Mouse (Mus musculus): ENCODE measurements around the gene Hist1h1e. TPM values are rescaled to one million over a fixed set of nuclear protein-coding genes. Genes with fewer than 3 reads are reported as not detected.
"Not testable (repeated sequence)": the region's sequence is repeated elsewhere in the genome, so short reads cannot be mapped to it uniquely, and the experiment has no call there.

Hist1h1e gene
- polyA plus RNA-seq, 1 experiment from 2014 or later = 11.6 TPM

DNA sequence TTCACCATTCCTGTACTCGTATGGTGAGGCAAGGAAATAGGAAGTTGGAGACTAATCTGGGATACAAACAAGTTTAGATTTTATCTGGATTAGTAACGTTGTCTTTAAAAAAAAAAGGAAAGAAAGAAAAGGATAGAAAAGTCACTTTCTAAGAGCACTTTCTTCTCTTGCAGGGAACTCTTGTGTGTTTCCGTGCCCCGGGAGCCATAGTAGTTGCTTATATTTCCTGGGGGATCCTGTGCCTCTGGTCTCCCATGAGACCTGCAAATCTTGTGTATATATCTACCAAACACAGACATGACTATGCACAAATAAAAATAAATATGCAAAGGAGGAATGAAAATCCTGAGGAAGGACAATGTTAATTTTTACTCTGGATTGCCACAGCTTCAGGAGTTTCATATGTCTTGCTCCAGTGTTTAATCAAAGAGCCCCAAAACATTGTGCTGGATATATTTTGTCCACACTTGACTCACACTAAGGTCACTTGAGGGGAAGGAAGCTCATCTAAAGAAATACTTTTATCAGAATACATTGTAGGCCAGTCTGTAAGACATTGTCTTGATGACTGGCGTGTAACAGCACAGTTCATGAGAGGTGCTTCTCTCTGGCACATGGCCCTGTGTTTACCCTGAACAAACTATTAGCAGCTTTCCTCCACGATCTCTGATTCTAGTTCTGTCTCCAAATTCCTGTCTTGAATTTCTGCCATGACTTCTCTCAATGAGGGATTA is 45.3 kb downstream of the Hist1h1e start:
- 58% methylated on average over 6 of the region's 6 CpGs for WGBS
- Histone ChIP-seq H3K9me3 (replicated peaks) (no peaks in the 10 kb centered on the region), H3K27ac (ENCODE audit: poor library complexity, severe bottlenecking) (peak overlapping the region; percentile 82), H3K36me3 (no peaks in the 10 kb centered on the region), H3K27me3 (replicated peaks) (no peaks in the 10 kb centered on the region), H3K4me1 (replicated peaks) (peaks cover 20% of the 10 kb centered on the region), H3K4me3 (peak overlapping the region; percentile 57), H3K4me2 (peak overlapping the region; percentile 85), H3K9ac (peak overlapping the region; percentile 89)
- ATAC-seq (ENCODE audit: insufficient number of reproducible peaks, low FRiP score) = no peak

DNA sequence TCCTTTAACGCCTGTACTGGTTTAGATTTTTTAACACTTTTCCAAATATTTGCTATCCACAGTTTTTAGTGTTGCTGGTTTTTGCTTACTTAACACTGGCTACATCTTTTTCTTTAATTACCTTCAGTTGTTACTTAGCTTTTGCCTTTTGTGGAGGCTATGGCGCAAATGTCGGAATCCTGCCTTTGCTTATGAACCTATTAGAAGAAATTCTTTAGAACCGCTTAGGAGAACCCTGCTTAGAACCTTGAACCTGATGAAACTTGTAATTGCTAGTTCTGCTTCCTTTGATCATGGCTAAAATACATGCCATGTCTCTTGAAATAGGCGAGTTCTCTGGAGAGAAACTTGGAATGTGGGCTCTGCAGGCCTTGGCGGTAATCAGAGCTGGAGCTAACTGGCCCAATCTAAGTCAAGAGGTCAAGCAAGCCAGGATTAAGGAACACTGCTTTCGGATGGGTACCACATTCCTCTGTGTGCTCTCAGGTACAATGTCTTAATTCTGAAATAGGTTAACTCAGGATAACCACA is 45.9 kb downstream of the Hist1h1e start:
- Histone ChIP-seq H3K27ac (ENCODE audit: poor library complexity, severe bottlenecking) (peak overlapping the region; percentile 82), H3K4me2 (peak overlapping the region; percentile 85), H3K9me3 (replicated peaks) (no peaks in the 10 kb centered on the region), H3K9ac (peak overlapping the region; percentile 89), H3K4me3 (peak overlapping the region; percentile 57), H3K27me3 (replicated peaks) (no peaks in the 10 kb centered on the region), H3K4me1 (replicated peaks) (peaks cover 17% of the 10 kb centered on the region), H3K36me3 (no peaks in the 10 kb centered on the region)
- no peak for ATAC-seq (ENCODE audit: insufficient number of reproducible peaks, low FRiP score)
- 15% methylated on average over 7 of the region's 7 CpGs for WGBS

DNA sequence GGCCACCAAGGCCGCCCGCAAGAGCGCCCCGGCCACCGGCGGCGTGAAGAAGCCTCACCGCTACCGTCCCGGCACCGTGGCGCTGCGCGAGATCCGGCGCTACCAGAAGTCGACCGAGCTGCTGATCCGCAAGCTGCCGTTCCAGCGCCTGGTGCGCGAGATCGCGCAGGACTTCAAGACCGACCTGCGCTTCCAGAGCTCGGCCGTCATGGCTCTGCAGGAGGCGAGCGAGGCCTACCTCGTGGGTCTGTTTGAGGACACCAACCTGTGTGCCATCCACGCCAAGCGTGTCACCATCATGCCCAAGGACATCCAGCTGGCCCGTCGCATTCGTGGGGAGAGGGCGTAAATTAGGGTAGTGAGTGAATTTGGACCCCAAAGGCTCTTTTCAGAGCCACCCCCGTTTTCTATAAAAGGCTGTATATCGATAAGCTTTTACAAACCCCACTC is 46.5 kb downstream of the Hist1h1e start:
- H3K4me3 ChIP-seq = peak overlapping the region; percentile 57
- peak overlapping the region; percentile 89 for H3K9ac ChIP-seq
- under 1% methylated on average over 19 of the region's 40 CpGs for WGBS
- H3K27me3 ChIP-seq (replicated peaks); ATAC-seq (ENCODE audit: insufficient number of reproducible peaks, low FRiP score); H3K9me3 ChIP-seq (replicated peaks); H3K36me3 ChIP-seq: not testable (repeated sequence)
- H3K27ac ChIP-seq (ENCODE audit: poor library complexity, severe bottlenecking) = peak overlapping the region; percentile 82
- H3K4me2 ChIP-seq = peak overlapping the region; percentile 85
- peaks cover 17% of the 10 kb centered on the region for H3K4me1 ChIP-seq (replicated peaks)

DNA sequence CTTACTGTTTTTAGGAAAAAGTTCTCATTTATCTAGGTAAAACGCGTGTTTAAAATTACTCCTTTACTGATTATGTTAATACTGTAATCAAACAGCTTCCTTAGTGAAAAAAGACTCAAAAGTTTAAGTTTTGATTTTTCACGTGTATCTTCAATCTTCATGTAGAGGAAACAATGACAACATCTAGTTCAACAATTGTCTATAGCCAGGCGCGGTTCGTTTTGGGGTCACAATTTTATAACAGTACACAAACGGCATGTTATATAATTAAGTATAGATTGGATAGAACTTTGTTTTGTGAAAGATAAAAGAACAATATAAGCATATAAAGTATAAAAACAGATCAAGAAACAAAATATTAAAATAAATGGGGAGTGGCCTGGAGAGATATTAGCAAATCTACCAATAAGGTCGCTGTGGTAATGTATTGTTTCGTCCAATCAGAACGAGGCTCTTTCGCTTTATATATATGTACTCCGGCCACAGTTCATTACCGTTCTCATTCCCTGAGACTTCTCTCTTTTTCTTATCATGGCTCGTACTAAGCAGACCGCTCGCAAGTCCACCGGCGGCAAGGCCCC is 47.0 kb downstream of the Hist1h1e start, which contains the start of gene Hist1h3d:
Gene Hist1h3d (plus strand): TSS at position 493 of the 581 bp plus-strand sequence.
- Histone ChIP-seq H3K27ac (ENCODE audit: poor library complexity, severe bottlenecking) (peak within 1 kb of the TSS; percentile 83), H3K4me2 (peak within 1 kb of the TSS; percentile 85), H3K4me1 (replicated peaks) (peaks cover 17% of the 10 kb centered on the region), H3K9me3 (replicated peaks) (no peaks in the 10 kb centered on the region), H3K36me3 (no peaks in the 10 kb centered on the region), H3K4me3 (peak within 1 kb of the TSS; percentile 57), H3K9ac (peak within 1 kb of the TSS; percentile 89), H3K27me3 (replicated peaks) (no peaks in the 10 kb centered on the region)
- under 1% methylated on average over 18 of the region's 18 CpGs for WGBS
- ATAC-seq (ENCODE audit: insufficient number of reproducible peaks, low FRiP score) = peak; percentile 72

DNA sequence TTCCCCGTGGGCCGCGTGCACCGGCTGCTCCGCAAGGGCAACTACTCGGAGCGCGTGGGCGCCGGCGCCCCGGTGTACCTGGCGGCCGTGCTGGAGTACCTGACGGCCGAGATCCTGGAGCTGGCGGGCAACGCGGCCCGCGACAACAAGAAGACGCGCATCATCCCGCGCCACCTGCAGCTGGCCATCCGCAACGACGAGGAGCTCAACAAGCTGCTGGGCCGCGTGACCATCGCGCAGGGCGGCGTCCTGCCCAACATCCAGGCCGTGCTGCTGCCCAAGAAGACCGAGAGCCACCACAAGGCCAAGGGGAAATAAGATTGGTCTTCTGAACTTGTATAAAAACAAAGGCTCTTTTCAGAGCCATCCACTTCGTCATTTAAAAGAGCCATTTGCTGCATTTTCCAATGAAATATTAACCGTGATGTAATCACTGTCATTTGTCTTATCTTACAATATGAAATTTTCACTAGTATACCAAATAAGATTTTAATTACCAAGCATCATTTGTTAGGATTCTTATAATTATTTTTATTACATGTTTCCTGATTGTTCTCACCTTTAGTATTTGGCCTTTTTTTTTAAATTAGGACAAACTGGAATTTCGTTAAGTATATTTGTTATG is 47.7 kb downstream of the Hist1h1e start:
- H3K9ac ChIP-seq; H3K27me3 ChIP-seq (replicated peaks); H3K9me3 ChIP-seq (replicated peaks); ATAC-seq (ENCODE audit: insufficient number of reproducible peaks, low FRiP score); H3K36me3 ChIP-seq: not testable (repeated sequence)
- 1% methylated on average over 10 of the region's 39 CpGs for WGBS
- Histone ChIP-seq H3K4me2 (peak overlapping the region; percentile 68), H3K4me3 (peak overlapping the region; percentile 38), H3K4me1 (replicated peaks) (peaks cover 19% of the 10 kb centered on the region), H3K27ac (ENCODE audit: poor library complexity, severe bottlenecking) (peak overlapping the region; percentile 88)

DNA sequence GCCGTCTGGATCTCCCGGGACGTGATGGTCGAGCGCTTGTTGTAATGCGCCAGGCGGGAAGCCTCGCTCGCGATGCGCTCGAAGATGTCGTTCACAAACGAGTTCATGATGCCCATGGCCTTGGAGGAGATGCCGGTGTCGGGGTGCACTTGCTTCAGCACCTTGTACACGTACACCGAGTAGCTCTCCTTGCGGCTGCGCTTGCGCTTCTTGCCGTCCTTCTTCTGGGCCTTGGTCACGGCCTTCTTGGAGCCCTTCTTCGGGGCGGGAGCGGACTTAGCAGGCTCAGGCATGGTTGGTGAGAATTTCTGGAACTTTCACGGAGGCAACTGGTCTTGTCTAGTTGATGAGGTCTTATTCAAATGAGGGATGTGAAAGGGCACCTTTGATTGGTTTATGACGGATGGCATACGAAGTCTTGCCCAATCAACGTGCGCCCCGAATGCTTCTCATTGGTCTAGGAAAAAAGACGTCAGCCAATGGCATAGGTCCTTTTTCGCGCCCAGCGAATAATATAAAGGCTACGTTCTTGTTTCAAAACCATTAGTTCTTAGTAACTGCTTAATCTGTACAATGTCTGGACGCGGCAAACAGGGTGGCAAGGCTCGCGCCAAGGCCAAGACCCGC is 48.3 kb downstream of the Hist1h1e start, which contains the start of the genes Hist1h2bf and Hist1h2ad:
Gene Hist1h2bf (minus strand): TSS at position 299 of the 627 bp plus-strand sequence.
Gene Hist1h2ad (plus strand): TSS at position 484 of the 627 bp plus-strand sequence.
- Histone ChIP-seq H3K9ac (peak within 1 kb of the TSS; percentile 73), H3K27ac (ENCODE audit: poor library complexity, severe bottlenecking) (peak within 1 kb of the TSS; percentile 88), H3K4me2 (peak within 1 kb of the TSS; percentile 68), H3K4me1 (replicated peaks) (peaks cover 19% of the 10 kb centered on the region), H3K4me3 (peak within 1 kb of the TSS; percentile 38)
- ATAC-seq (ENCODE audit: insufficient number of reproducible peaks, low FRiP score) = peak; percentile 90
- H3K9me3 ChIP-seq (replicated peaks); H3K36me3 ChIP-seq; H3K27me3 ChIP-seq (replicated peaks): not testable (repeated sequence)
- under 1% methylated on average over 42 of the region's 42 CpGs for WGBS

DNA sequence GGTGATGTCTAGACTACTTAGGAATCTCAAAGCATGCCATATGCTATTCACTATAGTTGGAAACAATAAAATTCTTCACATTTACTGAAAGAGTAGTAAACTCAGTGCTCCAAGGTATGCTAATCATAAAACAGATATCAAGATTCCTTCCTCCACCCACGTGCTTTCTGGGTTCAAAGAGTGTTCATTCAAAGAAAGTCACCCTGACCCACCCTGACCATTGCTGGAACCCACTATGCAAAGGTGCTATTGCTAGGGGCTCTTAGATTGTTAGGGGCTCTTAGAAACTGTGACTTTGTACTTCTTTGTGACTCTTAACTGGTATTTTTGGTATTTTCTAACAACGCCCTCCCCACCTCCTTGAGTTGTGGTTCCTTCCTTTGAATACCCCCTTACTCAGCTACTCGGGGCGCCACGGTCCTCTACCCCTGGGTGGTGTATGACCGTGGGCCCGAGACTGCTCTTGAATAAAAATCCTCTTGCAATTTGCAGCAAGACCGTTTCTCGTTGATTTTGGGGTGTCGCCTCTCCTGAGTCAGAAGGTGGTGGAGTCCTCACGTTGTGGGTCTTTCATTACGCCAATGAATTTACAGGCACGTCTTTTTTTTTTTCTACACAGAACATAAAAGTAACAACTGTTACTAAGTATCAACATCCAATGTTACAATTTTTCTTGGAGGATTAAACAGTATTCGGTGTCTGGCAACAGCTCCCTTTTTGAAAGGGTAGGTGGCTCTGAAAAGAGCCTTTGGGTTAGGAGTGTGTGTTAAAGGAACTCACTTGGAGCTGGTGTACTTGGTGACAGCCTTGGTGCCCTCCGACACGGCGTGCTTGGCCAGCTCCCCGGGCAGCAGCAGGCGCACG is 49.1 kb downstream of the Hist1h1e start:
- Histone ChIP-seq H3K4me1 (replicated peaks) (peaks cover 19% of the 10 kb centered on the region), H3K4me3 (peak overlapping the region; percentile 38), H3K27ac (ENCODE audit: poor library complexity, severe bottlenecking) (peak overlapping the region; percentile 88), H3K9ac (peak overlapping the region; percentile 73), H3K4me2 (peak overlapping the region; percentile 68)
- not testable (repeated sequence) for H3K9me3 ChIP-seq (replicated peaks); ATAC-seq (ENCODE audit: insufficient number of reproducible peaks, low FRiP score); H3K36me3 ChIP-seq; H3K27me3 ChIP-seq (replicated peaks)
- 15% methylated on average over 20 of the region's 20 CpGs for WGBS

DNA sequence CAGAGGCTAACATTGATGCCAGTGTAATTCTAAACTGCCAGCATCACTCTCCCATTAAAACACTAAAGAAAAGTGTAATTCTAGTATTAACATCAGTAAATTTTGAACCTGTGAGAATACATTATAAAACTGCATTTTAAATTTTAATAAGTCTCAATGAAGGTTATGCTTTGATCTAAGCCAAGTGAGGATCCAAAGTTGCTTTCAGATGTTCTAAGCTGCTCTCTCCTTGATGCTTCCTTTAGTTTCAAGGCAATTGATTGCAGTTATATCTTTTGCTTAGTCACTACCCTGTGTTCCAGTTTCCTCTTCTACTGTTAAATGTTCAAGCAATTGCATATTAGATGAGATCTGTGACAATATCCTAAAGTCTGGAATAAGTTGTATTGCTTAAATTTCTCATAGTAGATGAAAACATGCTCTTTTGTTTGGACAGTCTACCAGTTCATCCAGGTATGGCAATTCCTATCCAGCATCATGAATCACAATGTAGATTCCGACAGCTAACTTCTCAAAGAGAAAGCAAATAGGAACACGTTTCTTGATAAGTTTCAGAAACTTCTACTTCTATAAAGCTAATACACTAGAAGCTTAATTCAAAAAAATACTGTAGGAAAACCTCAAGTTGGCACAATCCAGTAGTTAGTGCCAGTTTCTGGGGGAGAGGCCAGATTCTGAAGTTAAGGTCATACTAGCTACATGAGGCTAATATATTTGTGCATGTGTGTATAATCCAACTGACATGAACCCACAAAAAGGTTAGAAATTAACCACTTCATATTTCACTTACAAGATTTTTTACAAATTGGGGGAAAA is 49.9 kb downstream of the Hist1h1e start:
- WGBS = 47% methylated on average over 2 of the region's 2 CpGs
- no peak overlapping the region for H3K9ac ChIP-seq
- peaks cover 19% of the 10 kb centered on the region for H3K4me1 ChIP-seq (replicated peaks)
- no peaks in the 10 kb centered on the region for H3K27me3 ChIP-seq (replicated peaks)
- H3K36me3 ChIP-seq = no peaks in the 10 kb centered on the region
- H3K9me3 ChIP-seq (replicated peaks) = no peaks in the 10 kb centered on the region
- peak overlapping the region; percentile 68 for H3K4me2 ChIP-seq
- peak overlapping the region; percentile 60 for H3K4me3 ChIP-seq
- no peak for ATAC-seq (ENCODE audit: insufficient number of reproducible peaks, low FRiP score)
- peak overlapping the region; percentile 94 for H3K27ac ChIP-seq (ENCODE audit: poor library complexity, severe bottlenecking)

DNA sequence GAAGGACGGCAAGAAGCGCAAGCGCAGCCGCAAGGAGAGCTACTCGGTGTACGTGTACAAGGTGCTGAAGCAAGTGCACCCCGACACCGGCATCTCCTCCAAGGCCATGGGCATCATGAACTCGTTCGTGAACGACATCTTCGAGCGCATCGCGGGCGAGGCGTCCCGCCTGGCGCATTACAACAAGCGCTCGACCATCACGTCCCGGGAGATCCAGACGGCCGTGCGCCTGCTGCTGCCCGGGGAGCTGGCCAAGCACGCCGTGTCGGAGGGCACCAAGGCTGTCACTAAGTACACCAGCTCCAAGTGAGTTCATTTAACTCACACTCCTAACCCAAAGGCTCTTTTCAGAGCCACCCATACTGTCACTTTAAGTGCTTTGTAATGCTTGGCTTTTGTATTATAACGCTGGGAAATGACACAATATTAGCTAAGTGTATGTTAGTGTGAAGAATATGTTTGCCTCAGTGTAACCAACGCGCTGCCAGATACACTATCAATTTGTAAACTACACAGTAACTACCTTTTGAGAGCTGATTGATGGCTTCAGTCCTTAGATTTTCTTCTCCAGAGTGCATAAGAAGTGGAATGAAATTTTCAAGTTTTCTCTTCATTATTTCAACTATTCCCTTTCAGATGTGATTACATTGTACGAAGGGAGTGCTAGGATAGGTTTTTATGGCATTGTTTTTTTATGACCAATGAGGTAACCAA is 50.7 kb downstream of the Hist1h1e start:
- Histone ChIP-seq H3K4me2 (peak overlapping the region; percentile 68), H3K4me3 (peak overlapping the region; percentile 60), H3K27ac (ENCODE audit: poor library complexity, severe bottlenecking) (peak overlapping the region; percentile 94), H3K4me1 (replicated peaks) (peaks cover 12% of the 10 kb centered on the region), H3K9ac (peak overlapping the region; percentile 81)
- WGBS = under 1% methylated on average over 13 of the region's 34 CpGs
- not testable (repeated sequence) for ATAC-seq (ENCODE audit: insufficient number of reproducible peaks, low FRiP score); H3K9me3 ChIP-seq (replicated peaks); H3K27me3 ChIP-seq (replicated peaks); H3K36me3 ChIP-seq

All from heart, embryonic 12.5 days (tissue).